Mouse (Mus musculus): ENCODE measurements around the gene Actn4. TPM values are rescaled to one million over a fixed set of nuclear protein-coding genes. Genes with fewer than 3 reads are reported as not detected.
A peak's percentile ranks its signal among the peaks of the same experiment; 100 is the strongest.

Gene Actn4
- total and polyA plus RNA-seq, 2 experiments, result 47.4 to 125 TPM

DNA sequence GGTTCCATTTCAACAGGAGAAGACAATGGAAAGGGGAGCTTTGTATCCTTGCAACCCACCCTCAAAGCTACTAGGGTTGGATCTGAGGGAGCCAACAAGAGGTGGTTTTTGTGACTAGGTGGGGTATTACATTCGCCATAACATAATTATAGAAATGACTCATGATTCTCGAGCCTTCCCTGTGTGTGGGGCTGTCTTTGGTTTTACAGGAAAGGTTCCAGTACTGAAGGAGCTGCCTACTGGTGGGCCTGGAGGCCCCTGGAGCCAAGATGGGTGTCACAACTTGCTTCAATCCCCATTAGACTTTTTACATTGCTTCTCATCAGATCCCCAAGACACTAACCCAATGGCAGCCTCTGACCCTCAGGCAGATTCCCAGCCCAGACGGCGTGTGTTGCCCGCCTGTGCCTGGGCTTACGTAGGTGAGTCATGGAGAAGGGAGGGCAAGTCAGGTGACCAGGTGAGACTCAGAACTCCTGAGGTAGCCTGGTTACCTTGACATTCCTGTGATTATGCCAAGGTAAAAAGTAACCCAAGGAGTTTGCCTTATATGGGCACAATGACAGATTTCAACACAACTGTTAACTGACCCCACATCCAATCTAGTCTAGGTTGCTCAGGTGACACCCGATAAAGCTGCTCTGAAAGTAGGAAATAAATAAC is 31.0 kb downstream of the Actn4 start:
- DNase-seq (ENCODE audit: extremely low read depth, low read depth, low spot score), result peak; percentile 75
- Histone ChIP-seq H3K4me1 (ENCODE audit: control insufficient read depth, insufficient read depth, low read length) (peaks cover 51% of the 10 kb centered on the region), H3K36me3 (ENCODE audit: control insufficient read depth, insufficient read depth, low read length) (no peaks in the 10 kb centered on the region), H3K4me3 (ENCODE audit: insufficient read depth, low read depth, low read length) (no peak overlapping the region), H3K79me2 (ENCODE audit: control insufficient read depth, insufficient read depth, low read length) (peaks cover 38% of the 10 kb centered on the region), H3K27ac (replicated peaks; ENCODE audit: insufficient read depth, low read depth, low read length) (peak overlapping the region; percentile 26), H3K9ac (ENCODE audit: low read depth, low read length) (no peak overlapping the region), H3K27me3 (ENCODE audit: control insufficient read depth, insufficient read depth, low read length) (no peaks in the 10 kb centered on the region)
- TF ChIP-seq CTCF (IDR thresholded peaks at IDR 0.05; ENCODE audit: low read depth, low read length), result no peak
- TF ChIP-seq POLR2A (IDR thresholded peaks at IDR 0.05; ENCODE audit: extremely low read depth, insufficient read depth, low read length), result no peak
- WGBS, result 31% methylated on average over 7 of the region's 7 CpGs

DNA sequence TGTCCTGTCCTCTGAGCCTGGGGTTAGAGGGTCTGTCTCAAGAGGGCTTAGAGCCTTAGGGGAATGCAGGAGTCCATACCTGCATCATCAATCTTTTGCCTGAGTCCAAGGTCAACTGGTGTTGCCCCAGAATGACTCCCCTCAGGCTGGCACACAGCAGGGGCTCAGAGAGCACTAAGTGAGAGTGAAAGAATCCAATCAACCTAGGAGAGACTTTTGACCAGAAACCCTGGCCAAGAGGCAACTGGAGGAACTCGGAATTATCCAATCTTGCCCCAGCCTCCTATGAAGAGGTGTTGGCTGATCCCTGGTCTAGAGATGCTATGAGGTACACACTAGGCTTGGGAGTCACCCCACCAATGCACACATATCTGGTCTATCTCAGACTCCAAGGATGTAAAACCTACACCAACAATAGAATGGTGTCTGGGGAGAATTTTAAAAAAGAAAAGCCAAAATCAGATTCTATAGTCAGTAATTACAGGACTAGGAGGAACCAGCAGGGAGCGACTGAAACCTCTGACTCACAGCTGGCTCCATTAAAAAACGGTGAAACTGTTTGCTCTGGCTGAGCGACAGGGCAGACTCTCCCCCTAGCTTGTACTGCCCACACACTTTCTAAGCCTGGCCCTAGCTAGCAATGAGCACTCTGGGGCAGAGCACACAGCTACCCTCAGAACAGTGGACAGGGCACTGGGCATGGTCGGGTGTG is 31.7 kb downstream of the Actn4 start:
- WGBS, result 14% methylated on average over 5 of the region's 5 CpGs
- H3K27ac ChIP-seq (replicated peaks; ENCODE audit: insufficient read depth, low read depth, low read length), result peak overlapping the region; percentile 33
- H3K4me1 ChIP-seq (ENCODE audit: control insufficient read depth, insufficient read depth, low read length), result peaks cover 52% of the 10 kb centered on the region
- no peak overlapping the region for H3K9ac ChIP-seq (ENCODE audit: low read depth, low read length)
- peaks cover 35% of the 10 kb centered on the region for H3K79me2 ChIP-seq (ENCODE audit: control insufficient read depth, insufficient read depth, low read length)
- no peaks in the 10 kb centered on the region for H3K27me3 ChIP-seq (ENCODE audit: control insufficient read depth, insufficient read depth, low read length)
- no peaks in the 10 kb centered on the region for H3K36me3 ChIP-seq (ENCODE audit: control insufficient read depth, insufficient read depth, low read length)
- no peak for TF ChIP-seq CTCF (IDR thresholded peaks at IDR 0.05; ENCODE audit: low read depth, low read length)
- TF ChIP-seq POLR2A (IDR thresholded peaks at IDR 0.05; ENCODE audit: extremely low read depth, insufficient read depth, low read length), result no peak
- H3K4me3 ChIP-seq (ENCODE audit: insufficient read depth, low read depth, low read length), result no peak overlapping the region
- peak; percentile 68 for DNase-seq (ENCODE audit: extremely low read depth, low read depth, low spot score)

DNA sequence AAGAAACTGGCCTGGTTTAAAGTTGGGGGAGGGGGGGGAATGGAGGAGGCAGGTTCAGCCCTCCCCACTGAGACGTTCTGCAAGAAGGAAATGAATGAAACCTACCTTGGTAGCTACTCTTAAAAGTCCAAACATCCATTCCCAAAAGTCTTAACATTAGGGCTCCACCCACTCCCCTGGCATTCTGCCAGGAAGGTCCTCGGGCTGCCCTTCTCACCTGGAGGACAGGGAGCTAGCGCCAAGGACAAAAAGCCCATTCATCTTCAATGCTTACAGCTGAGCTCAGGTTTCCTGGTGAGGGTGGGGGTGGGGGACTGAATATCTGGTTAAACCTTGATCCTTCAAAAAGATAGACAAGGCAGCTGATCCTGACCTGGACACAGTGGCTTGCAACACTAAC is 32.8 kb downstream of the Actn4 start:
- H3K27ac ChIP-seq (replicated peaks; ENCODE audit: insufficient read depth, low read depth, low read length), result peak overlapping the region; percentile 33; the same call in 1 of the 2 replicates
- H3K27me3 ChIP-seq (ENCODE audit: control insufficient read depth, insufficient read depth, low read length), result no peaks in the 10 kb centered on the region
- H3K9ac ChIP-seq (ENCODE audit: low read depth, low read length), result no peak overlapping the region
- TF ChIP-seq POLR2A (IDR thresholded peaks at IDR 0.05; ENCODE audit: extremely low read depth, insufficient read depth, low read length) (no peak), CTCF (IDR thresholded peaks at IDR 0.05; ENCODE audit: low read depth, low read length) (no peak)
- peak; percentile 67 for DNase-seq (ENCODE audit: extremely low read depth, low read depth, low spot score)
- WGBS, result 15% methylated on average over 3 of the region's 3 CpGs
- no peak overlapping the region for H3K4me3 ChIP-seq (ENCODE audit: insufficient read depth, low read depth, low read length)
- H3K4me1 ChIP-seq (ENCODE audit: control insufficient read depth, insufficient read depth, low read length), result peaks cover 54% of the 10 kb centered on the region
- H3K79me2 ChIP-seq (ENCODE audit: control insufficient read depth, insufficient read depth, low read length), result peaks cover 30% of the 10 kb centered on the region
- no peaks in the 10 kb centered on the region for H3K36me3 ChIP-seq (ENCODE audit: control insufficient read depth, insufficient read depth, low read length)

- TF ChIP-seq POLR2A (IDR thresholded peaks at IDR 0.05; ENCODE audit: extremely low read depth, insufficient read depth, low read length) (no peak), CTCF (IDR thresholded peaks at IDR 0.05; ENCODE audit: low read depth, low read length) (no peak)
- Histone ChIP-seq H3K9ac (ENCODE audit: low read depth, low read length) (no peak overlapping the region), H3K4me3 (ENCODE audit: insufficient read depth, low read depth, low read length) (no peak overlapping the region), H3K36me3 (ENCODE audit: control insufficient read depth, insufficient read depth, low read length) (no peaks in the 10 kb centered on the region), H3K27ac (replicated peaks; ENCODE audit: insufficient read depth, low read depth, low read length) (peak overlapping the region; percentile 92), H3K27me3 (ENCODE audit: control insufficient read depth, insufficient read depth, low read length) (no peaks in the 10 kb centered on the region), H3K4me1 (ENCODE audit: control insufficient read depth, insufficient read depth, low read length) (peaks cover 59% of the 10 kb centered on the region), H3K79me2 (ENCODE audit: control insufficient read depth, insufficient read depth, low read length) (peaks cover 49% of the 10 kb centered on the region)
- DNase-seq (ENCODE audit: extremely low read depth, low read depth, low spot score), result peak; percentile 77
- 8% methylated on average over 2 of the region's 2 CpGs for WGBS
Measured at GRCm38 (mm10) chr7:28926172-28926571, 36.0 kb downstream of the Actn4 start.

GRCm38 (mm10) chr7:28925317-28925716 is 36.8 kb downstream of the Actn4 start:
- Histone ChIP-seq H3K27ac (replicated peaks; ENCODE audit: insufficient read depth, low read depth, low read length) (peak overlapping the region; percentile 93), H3K27me3 (ENCODE audit: control insufficient read depth, insufficient read depth, low read length) (no peaks in the 10 kb centered on the region), H3K79me2 (ENCODE audit: control insufficient read depth, insufficient read depth, low read length) (peaks cover 53% of the 10 kb centered on the region), H3K4me1 (ENCODE audit: control insufficient read depth, insufficient read depth, low read length) (peaks cover 58% of the 10 kb centered on the region), H3K36me3 (ENCODE audit: control insufficient read depth, insufficient read depth, low read length) (no peaks in the 10 kb centered on the region), H3K4me3 (ENCODE audit: insufficient read depth, low read depth, low read length) (peak overlapping the region; percentile 21; the same call in 1 of the 2 replicates), H3K9ac (ENCODE audit: low read depth, low read length) (peak overlapping the region; percentile 64)
- TF ChIP-seq CTCF (IDR thresholded peaks at IDR 0.05; ENCODE audit: low read depth, low read length) (no peak), POLR2A (IDR thresholded peaks at IDR 0.05; ENCODE audit: extremely low read depth, insufficient read depth, low read length) (no peak)
- WGBS, result 8% methylated on average over 9 of the region's 9 CpGs
- DNase-seq (ENCODE audit: extremely low read depth, low read depth, low spot score), result peak; percentile 97

Data from liver, adult 2 months (tissue).